Mouse (Mus musculus) sigmoid colon, adult 10 weeks (tissue): ENCODE data around the gene Drd5. TPM values are rescaled to one million over a fixed set of nuclear protein-coding genes. Genes with fewer than 3 reads are reported as not detected.

Experiments
- polyA plus RNA-seq: library from polyadenylated mRNA; stranded (reverse); fragments of 350-450 nt; fragmentation: Illumina TruSeq; extraction: RNeasy Lipid Tissue Mini Kit (QIAGEN cat#74804); gene quantifications from one replicate; pipeline ENCODE4 v1.2.3, GENCODE M21; 2014; ENCODE audit warnings: low read depth, low replicate concordance

The Drd5 gene
- polyA plus RNA-seq = not detected

GRCm38 (mm10) chr5:38318966-38319786 is at the start of gene Drd5:
Drd5 (plus strand) TSS chr5:38319367.

GRCm38 (mm10) chr5:38275771-38276170 is 43.4 kb upstream of the Drd5 start, which contains the start of gene Otop1:
Otop1 (plus strand) TSS chr5:38275972.

Other genes starting within 250 kb of the Drd5 start
- gene Nsg1, start 159.5 kb upstream of the Drd5 start, polyA plus RNA-seq = 5.9 TPM
- 2.3 TPM for gene Zbtb49, start 98.9 kb upstream of the Drd5 start, polyA plus RNA-seq
- gene Lyar, start 98.9 kb upstream of the Drd5 start, polyA plus RNA-seq = 29.6 TPM
- 81.3 TPM for gene Tmem128, start 59.2 kb upstream of the Drd5 start, polyA plus RNA-seq
- gene Otop1, start 43.4 kb upstream of the Drd5 start, polyA plus RNA-seq = not detected
- gene Slc2a9, start 183.8 kb downstream of the Drd5 start, polyA plus RNA-seq = 7.2 TPM
- 108 TPM for gene Wdr1, start 243.9 kb downstream of the Drd5 start, polyA plus RNA-seq